Mouse (Mus musculus): ENCODE data around the gene Gck. TPM values are rescaled to one million over a fixed set of nuclear protein-coding genes. Genes with fewer than 3 reads are reported as not detected.

The Gck gene
- 0.30 and 0.31 TPM in 2 replicates for polyA plus RNA-seq (2015; fragmentation: Nextera tagmentation; extraction: Ambion mirVana)

GRCm38 (mm10) chr11:5949586-5950352 lies at the start of gene Gck:
Gene Gck, minus strand, starts transcription at chr11:5950081.
- no peak within 1 kb of the TSS; the same call in 1 of the 2 replicates for H3K27ac ChIP-seq
- no peak within 1 kb of the TSS for H3K9ac ChIP-seq
- no peak within 1 kb of the TSS for H3K4me2 ChIP-seq

GRCm38 (mm10) chr11:5998472-5998871 lies 48.6 kb upstream of the Gck start:
- Histone ChIP-seq H3K4me1 (replicated peaks) (peaks cover 10% of the 10 kb centered on the region), H3K9ac (no peak overlapping the region), H3K36me3 (no peaks in the 10 kb centered on the region), H3K9me3 (replicated peaks) (no peaks in the 10 kb centered on the region), H3K4me2 (no peak overlapping the region), H3K4me3 (replicated peaks) (no peak overlapping the region), H3K27ac (no peak overlapping the region), H3K27me3 (0 out of 2 replicates have a peak, but pooled peaks cover 1% of the 10 kb centered on the region)
- DNase-seq, result no peak
- ATAC-seq (ENCODE audit: low read depth), result no peak
- WGBS (ENCODE audit: insufficient replicate concordance), result 67% methylated on average over 2 of the region's 2 CpGs

More at GRCm38 (mm10) chr11:5949586-5950352, at the start of gene Gck:
- Histone ChIP-seq H3K27me3 (0 out of 2 replicates have a peak, but pooled peaks cover 5% of the 10 kb centered on the region), H3K36me3 (no peaks in the 10 kb centered on the region), H3K4me3 (replicated peaks) (no peak within 1 kb of the TSS), H3K4me1 (replicated peaks) (peaks cover 8% of the 10 kb centered on the region), H3K9me3 (replicated peaks) (no peaks in the 10 kb centered on the region)
- ATAC-seq (ENCODE audit: low read depth) (peak; percentile 54), DNase-seq (peak; percentile 12)
- 22% methylated on average over 8 of the region's 8 CpGs for WGBS (ENCODE audit: insufficient replicate concordance)

DNA sequence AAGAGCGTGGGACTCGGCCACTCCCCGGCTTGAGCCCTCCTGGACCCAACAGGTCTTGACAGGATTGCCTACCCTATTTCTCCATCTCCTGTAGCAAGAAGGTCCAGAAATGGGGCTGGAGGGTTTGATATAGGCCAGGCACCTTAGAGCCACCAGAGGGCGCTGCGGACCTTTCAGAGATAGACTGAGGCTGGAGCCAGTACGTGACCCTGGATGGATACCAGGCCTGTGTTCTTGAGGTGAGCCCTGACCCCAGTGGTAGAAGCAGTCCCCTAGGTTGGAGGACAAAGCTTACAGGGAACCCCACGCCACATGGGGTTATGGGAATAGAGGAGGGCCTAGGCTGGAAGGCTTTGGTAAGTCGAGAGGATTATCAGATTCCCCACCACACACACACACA lies 46.1 kb upstream of the Gck start:
- Histone ChIP-seq H3K4me3 (replicated peaks) (no peak overlapping the region), H3K36me3 (no peaks in the 10 kb centered on the region), H3K27ac (no peak overlapping the region), H3K9me3 (replicated peaks) (no peaks in the 10 kb centered on the region), H3K27me3 (no peaks in the 10 kb centered on the region), H3K4me2 (no peak overlapping the region), H3K4me1 (replicated peaks) (peaks cover 8% of the 10 kb centered on the region), H3K9ac (no peak overlapping the region)
- WGBS (ENCODE audit: insufficient replicate concordance), result 8% methylated on average over 8 of the region's 8 CpGs
- DNase-seq (peak; percentile 46), ATAC-seq (ENCODE audit: low read depth) (peak; percentile 54; the same call in 1 of the 2 replicates)

- Histone ChIP-seq H3K4me2 (no peak overlapping the region), H3K36me3 (no peaks in the 10 kb centered on the region), H3K9me3 (replicated peaks) (no peaks in the 10 kb centered on the region), H3K27ac (no peak overlapping the region), H3K9ac (no peak overlapping the region), H3K4me1 (replicated peaks) (no peaks in the 10 kb centered on the region), H3K27me3 (no peaks in the 10 kb centered on the region), H3K4me3 (replicated peaks) (no peak overlapping the region)
- WGBS (ENCODE audit: insufficient replicate concordance), result 60% methylated on average over 3 of the region's 3 CpGs
- no peak for DNase-seq
- no peak for ATAC-seq (ENCODE audit: low read depth)
Measured at GRCm38 (mm10) chr11:5994880-5995279, 45.0 kb upstream of the Gck start.

DNA sequence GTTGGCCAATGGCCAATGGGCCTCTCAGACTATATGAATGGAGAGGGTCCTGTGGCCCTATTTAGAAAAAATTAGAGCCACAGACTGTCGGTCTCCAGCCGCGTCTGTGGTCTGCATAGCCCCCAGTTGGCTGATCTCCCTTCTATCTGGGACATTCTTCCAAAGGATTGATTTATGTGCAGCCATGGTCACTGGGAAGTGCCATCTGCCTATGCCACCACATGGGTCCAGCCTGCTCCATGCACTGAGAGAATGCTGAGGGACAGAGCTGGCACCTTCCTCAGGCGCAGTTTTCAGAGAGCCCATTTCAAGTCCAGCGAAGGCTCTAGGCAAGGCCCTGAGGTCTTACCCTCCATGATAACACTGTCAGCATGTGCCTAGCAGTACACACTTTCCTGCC lies 44.3 kb upstream of the Gck start:
- H3K4me3 ChIP-seq (replicated peaks), result no peak overlapping the region
- no peak for ATAC-seq (ENCODE audit: low read depth)
- WGBS (ENCODE audit: insufficient replicate concordance), result 73% methylated on average over 5 of the region's 5 CpGs

GRCm38 (mm10) chr11:5990910-5991309 lies 41.0 kb upstream of the Gck start:
- no peaks in the 10 kb centered on the region for H3K9me3 ChIP-seq (replicated peaks)
- no peaks in the 10 kb centered on the region for H3K4me1 ChIP-seq (replicated peaks)
- 27% methylated on average over 4 of the region's 4 CpGs for WGBS (ENCODE audit: insufficient replicate concordance)
- H3K36me3 ChIP-seq, result no peaks in the 10 kb centered on the region
- no peak overlapping the region for H3K9ac ChIP-seq
- H3K27me3 ChIP-seq, result no peaks in the 10 kb centered on the region
- H3K4me3 ChIP-seq (replicated peaks), result no peak overlapping the region
- no peak overlapping the region for H3K27ac ChIP-seq
- H3K4me2 ChIP-seq, result no peak overlapping the region
- no peak for ATAC-seq (ENCODE audit: low read depth)
- DNase-seq, result peak; percentile 21

More for the DNA sequence above, 44.3 kb upstream of the Gck start:
- Histone ChIP-seq H3K9me3 (replicated peaks) (no peaks in the 10 kb centered on the region), H3K9ac (no peak overlapping the region), H3K4me2 (no peak overlapping the region), H3K27ac (no peak overlapping the region), H3K4me1 (replicated peaks) (no peaks in the 10 kb centered on the region), H3K36me3 (no peaks in the 10 kb centered on the region), H3K27me3 (no peaks in the 10 kb centered on the region)
- no peak for DNase-seq

- H3K36me3 ChIP-seq, result no peaks in the 10 kb centered on the region
- ATAC-seq (ENCODE audit: low read depth) (no peak), DNase-seq (no peak)
- H3K9me3 ChIP-seq (replicated peaks), result no peaks in the 10 kb centered on the region
- H3K27me3 ChIP-seq, result no peaks in the 10 kb centered on the region
- H3K4me3 ChIP-seq (replicated peaks), result no peak overlapping the region
- no peak overlapping the region for H3K9ac ChIP-seq
- no peak overlapping the region for H3K4me2 ChIP-seq
- H3K27ac ChIP-seq, result no peak overlapping the region
- WGBS (ENCODE audit: insufficient replicate concordance), result 69% methylated on average over 16 of the region's 16 CpGs
- no peaks in the 10 kb centered on the region for H3K4me1 ChIP-seq (replicated peaks)
Measured at GRCm38 (mm10) chr11:5989954-5990593, 40.2 kb upstream of the Gck start.

DNA sequence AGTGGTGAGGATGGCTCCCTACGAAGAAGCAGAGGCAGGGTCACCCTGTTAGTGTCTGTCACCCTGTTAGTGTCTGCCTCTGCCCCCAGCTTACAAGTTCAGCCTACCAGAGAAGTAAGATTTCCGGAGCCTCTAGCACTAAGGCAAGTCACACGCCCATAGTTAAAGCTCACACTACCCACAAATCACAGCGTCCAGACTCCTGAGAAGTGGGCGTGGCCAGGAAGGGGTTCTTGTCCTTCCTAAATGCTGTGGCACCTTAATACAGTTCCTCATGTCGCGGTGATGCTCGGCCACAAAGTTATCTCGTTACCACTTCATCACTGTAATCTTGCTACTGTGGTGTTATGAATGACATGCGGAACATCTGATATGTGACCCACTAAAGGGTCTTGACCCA lies 38.2 kb upstream of the Gck start:
- H3K36me3 ChIP-seq, result no peaks in the 10 kb centered on the region
- no peak overlapping the region for H3K4me2 ChIP-seq
- H3K9me3 ChIP-seq (replicated peaks), result no peaks in the 10 kb centered on the region
- DNase-seq (no peak), ATAC-seq (ENCODE audit: low read depth) (no peak)
- no peak overlapping the region for H3K9ac ChIP-seq
- no peak overlapping the region for H3K27ac ChIP-seq
- H3K4me1 ChIP-seq (replicated peaks), result no peaks in the 10 kb centered on the region
- WGBS (ENCODE audit: insufficient replicate concordance), result 46% methylated on average over 10 of the region's 10 CpGs
- H3K4me3 ChIP-seq (replicated peaks), result no peak overlapping the region
- H3K27me3 ChIP-seq, result no peaks in the 10 kb centered on the region

- no peaks in the 10 kb centered on the region for H3K27me3 ChIP-seq
- no peak overlapping the region for H3K27ac ChIP-seq
- no peaks in the 10 kb centered on the region for H3K9me3 ChIP-seq (replicated peaks)
- no peak overlapping the region for H3K9ac ChIP-seq
- no peaks in the 10 kb centered on the region for H3K36me3 ChIP-seq
- no peak overlapping the region for H3K4me3 ChIP-seq (replicated peaks)
- ATAC-seq (ENCODE audit: low read depth) (no peak), DNase-seq (no peak)
- no peaks in the 10 kb centered on the region for H3K4me1 ChIP-seq (replicated peaks)
- no peak overlapping the region for H3K4me2 ChIP-seq
- 69% methylated on average over 5 of the region's 5 CpGs for WGBS (ENCODE audit: insufficient replicate concordance)
Measured at GRCm38 (mm10) chr11:5983629-5984028, 33.7 kb upstream of the Gck start.

DNA sequence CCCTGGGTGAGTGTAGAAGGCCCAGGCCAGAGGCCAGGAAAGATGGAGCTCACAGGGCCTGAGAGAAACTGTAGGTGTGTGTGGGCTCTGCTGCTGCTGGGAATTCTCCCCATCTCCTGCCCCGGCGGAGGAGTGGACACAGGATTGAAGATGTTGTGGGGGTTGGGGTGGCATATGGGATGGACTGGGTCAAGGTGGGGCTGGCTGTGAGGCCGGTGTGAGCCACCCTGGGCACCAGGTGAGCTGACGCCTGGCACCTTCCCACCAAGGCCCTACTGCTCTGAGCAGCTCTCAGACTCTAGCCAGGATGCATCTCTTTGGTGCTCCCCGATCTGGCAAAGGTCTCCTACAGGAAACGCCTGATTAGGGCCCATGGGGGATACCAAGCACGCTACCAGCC lies 31.4 kb upstream of the Gck start:
- Histone ChIP-seq H3K4me2 (no peak overlapping the region), H3K4me3 (replicated peaks) (no peak overlapping the region), H3K27ac (no peak overlapping the region), H3K9ac (no peak overlapping the region), H3K9me3 (replicated peaks) (no peaks in the 10 kb centered on the region), H3K27me3 (no peaks in the 10 kb centered on the region), H3K4me1 (replicated peaks) (no peaks in the 10 kb centered on the region), H3K36me3 (no peaks in the 10 kb centered on the region)
- ATAC-seq (ENCODE audit: low read depth) (no peak), DNase-seq (no peak)
- 65% methylated on average over 7 of the region's 7 CpGs for WGBS (ENCODE audit: insufficient replicate concordance)

DNA sequence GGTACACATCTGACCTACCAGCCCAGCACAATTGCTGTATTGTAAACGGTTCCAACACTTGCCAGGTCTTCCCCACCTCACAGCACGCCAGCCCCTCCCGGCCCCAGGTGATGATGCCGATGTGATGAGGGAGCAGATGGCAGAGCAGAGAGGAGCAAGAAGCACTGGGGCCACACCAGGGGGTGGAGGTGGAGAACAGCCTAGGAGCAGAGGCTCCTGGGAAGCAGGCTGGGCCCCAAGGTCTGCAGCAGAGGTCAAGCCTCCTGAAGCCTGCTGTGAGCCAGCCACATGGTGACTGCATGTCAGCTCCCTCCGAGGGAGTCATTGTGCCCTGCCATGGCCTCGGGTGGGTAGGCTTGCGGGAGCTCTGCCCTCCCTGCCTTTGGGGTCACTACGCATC lies 30.7 kb upstream of the Gck start:
- no peak overlapping the region for H3K9ac ChIP-seq
- 64% methylated on average over 8 of the region's 8 CpGs for WGBS (ENCODE audit: insufficient replicate concordance)
- no peak for ATAC-seq (ENCODE audit: low read depth)

More for the DNA sequence above, 30.7 kb upstream of the Gck start:
- no peaks in the 10 kb centered on the region for H3K36me3 ChIP-seq
- H3K4me1 ChIP-seq (replicated peaks), result no peaks in the 10 kb centered on the region
- H3K27ac ChIP-seq, result no peak overlapping the region
- no peak overlapping the region for H3K4me3 ChIP-seq (replicated peaks)
- H3K27me3 ChIP-seq, result no peaks in the 10 kb centered on the region
- H3K4me2 ChIP-seq, result no peak overlapping the region
- no peaks in the 10 kb centered on the region for H3K9me3 ChIP-seq (replicated peaks)
- DNase-seq, result no peak
